Mouse (Mus musculus) monocyte, adult 5-6 weeks (primary cell): ENCODE measurements around the gene Cd93. TPM values are rescaled to one million over a fixed set of nuclear protein-coding genes. Genes with fewer than 3 reads are reported as not detected.

Experiments
- ATAC-seq: fragments of 153-309, 156-312 bp; replicated peaks from 2 replicates; pipeline ENCODE4 v1.8.0; 2017; ENCODE audit warnings: mild to moderate bottlenecking; ENCODE audit not compliant: low TSS enrichment, insufficient number of reproducible peaks, severe bottlenecking, poor library complexity, low FRiP score
- total RNA-seq: library from RNA; stranded (forward); fragments of 200-1000, 200-491, 200-594 nt; gene quantifications from 3 replicates; pipeline ENCODE4 v1.2.3, GENCODE M21; 2017

Cd93 gene
- total RNA-seq = 4.8 to 5.9 TPM (median 4.9 TPM) in 3 replicates

DNA sequence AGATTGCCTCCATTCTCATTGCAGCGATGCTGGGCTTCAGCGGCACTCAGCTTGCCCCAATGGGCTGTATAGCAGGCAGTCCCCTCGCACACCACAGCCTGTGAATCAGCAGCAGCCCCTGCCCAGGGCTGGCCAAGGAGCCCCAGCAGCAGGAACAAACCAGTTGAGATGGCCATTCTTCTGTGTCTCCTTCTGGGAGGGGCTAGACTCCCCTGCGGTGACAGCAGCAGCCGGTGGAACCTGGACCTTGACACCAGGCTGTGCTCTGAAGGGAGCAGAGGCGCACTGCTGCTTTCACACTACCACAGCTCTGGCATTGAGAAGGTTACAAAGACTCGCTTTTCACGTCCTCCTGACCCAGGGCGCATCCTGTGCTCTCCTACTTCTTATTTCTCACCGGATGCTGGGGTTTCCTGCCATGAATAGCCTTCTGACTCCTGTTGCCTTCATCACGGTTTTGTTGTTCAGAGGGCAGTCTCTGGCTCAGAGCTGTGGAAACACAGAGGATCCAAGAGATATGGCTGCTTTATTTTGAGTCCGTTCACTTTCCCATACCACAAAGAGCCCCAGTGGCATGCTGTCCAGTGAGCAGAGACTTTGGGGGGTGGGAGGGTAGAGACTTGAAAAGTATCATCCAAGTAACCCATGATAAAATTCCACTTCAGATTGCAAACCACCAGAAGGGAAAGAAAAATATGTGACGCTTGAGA, at the start of gene Cd93:
Cd93 (minus strand) TSS at position 315 of the 710 bp plus-strand sequence.
- ATAC-seq = peak; percentile 54

DNA sequence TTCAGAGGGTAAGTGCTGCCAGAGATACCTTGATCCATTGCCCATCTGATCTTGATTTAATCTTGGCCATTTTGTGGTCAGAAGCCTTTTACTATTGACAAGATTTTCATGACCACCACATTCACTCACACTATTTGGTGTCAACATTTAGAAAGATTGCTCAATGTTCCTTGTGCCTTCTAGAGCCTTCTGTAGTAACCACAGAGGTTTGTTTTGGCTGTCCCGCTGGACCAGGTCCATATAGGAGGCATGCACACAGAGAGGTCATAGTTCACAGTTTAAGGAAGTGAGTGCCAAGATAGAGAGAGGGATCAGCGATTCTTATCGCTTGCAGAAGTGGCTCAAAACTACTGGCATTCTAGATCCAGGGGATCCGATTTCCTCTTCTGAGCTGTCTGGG, 48.7 kb upstream of the Cd93 start:
- ATAC-seq = peak; percentile 74

DNA sequence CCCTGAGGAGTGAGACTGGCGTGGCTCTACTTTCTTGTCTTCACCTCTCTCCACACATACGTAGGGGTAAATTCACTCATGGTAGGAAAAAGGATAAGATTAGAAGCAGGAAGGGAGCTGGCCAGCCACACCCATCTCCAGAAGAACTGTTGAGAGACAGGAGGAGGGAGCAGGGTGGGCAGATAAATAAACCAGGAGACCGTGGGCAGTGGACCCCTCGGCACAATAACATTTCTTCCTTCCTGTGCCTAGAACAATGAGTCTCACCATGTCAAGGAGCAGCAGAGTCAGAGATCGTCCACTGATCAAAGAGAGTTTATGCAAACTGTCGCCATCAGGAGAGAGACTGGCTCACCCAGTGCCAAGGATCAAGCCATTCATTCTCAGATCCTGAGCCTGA, 46.8 kb upstream of the Cd93 start:
- ATAC-seq = no peak

- peak; percentile 51 for ATAC-seq
Observed at GRCm38 (mm10) chr2:148488885-148489284, 45.5 kb upstream of the Cd93 start.

GRCm38 (mm10) chr2:148485576-148485975, 42.2 kb upstream of the Cd93 start:
- no peak for ATAC-seq

DNA sequence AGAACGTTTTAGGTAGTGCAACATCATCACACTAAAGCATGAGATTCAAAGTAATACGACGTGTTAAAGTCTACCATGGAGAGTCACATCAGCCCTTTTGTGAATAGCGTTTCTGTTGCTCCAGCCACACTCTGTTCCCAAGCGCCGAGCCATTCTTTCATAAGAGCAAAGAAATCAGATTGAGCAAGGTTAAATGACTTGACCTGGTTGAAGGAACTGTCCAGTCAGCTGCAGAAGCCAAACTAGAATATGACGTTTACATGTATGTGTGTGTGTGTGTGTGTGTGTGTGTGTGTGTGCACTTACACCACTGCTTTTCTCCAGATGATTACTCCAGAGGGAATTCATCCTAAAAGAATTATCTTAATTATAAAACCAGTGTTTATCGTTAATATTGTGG, 37.0 kb upstream of the Cd93 start:
- no peak for ATAC-seq

DNA sequence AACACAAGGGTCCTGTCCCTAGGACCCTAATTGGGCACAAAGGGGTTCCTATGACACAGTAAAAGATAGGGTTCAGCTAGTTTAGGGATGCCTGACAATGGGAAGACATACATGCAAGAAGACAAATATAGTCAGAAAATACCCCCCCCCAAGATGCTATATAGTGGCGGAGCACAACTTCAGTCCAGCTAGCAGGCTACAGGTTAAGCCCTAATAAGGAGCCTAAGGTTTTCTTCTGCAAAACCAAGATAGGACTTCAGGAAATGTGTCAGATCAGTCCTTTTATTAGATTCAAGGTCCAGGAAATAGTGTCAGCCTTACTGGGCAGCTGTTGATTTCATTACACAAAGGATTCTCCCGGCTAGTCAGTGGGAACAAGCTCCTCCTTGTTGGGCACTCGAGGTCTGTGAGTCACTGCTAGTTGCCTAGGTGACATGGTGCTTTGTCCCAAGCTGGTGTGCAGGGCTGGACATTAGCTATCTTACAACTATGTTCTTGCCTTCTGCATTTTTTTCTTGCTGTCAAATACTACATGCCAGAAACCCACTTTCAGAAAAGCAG, 34.9 kb upstream of the Cd93 start:
- ATAC-seq = no peak

GRCm38 (mm10) chr2:148477346-148477745, 34.0 kb upstream of the Cd93 start:
- ATAC-seq = no peak

DNA sequence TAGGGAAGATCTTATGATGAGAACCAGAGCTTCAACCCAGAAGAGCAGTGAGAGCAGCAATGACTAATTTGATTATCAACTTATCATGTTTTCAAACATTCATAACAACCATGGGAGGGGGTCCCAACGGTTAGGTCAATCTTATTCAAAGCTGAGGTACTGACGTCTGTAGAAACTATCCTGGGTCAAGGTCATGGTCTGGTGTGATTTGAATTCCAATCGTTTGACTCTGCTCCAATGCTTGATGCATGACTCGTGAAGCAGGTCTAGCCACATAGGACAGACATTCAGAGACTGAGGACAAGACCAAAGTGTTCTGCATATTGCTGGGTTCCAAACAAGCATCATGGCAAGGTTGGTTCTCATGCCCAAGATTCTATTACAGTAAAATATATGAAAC, 33.2 kb upstream of the Cd93 start:
- ATAC-seq = no peak

DNA sequence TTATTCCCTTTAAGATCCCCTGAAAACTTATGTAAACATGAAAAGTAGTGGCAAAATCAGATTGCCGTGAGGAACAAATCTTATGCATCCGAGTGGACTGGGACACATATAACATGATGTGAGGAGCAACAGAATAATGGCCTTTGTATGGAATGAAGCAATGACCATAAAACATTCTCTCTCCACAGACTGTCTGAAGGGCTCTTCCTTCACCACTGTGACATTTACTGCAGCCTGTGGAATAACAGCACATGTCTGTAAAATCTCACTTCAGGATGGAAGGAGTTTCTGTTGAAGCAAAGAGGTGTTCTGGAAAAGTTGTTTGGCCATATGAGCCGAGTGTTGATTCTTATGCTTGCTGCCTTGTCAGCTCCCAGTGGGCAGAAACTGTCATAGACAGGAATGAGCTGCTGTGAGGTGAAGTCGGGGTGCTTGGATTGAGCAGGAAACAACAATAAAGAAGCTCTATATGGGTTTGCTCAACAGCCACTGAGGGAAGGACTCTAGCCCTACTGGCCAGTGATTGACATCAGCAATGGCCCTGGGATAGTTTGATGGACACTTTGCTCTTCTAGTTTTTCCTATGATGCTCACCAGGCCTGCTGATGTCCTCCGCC, 32.6 kb upstream of the Cd93 start:
- ATAC-seq = no peak

DNA sequence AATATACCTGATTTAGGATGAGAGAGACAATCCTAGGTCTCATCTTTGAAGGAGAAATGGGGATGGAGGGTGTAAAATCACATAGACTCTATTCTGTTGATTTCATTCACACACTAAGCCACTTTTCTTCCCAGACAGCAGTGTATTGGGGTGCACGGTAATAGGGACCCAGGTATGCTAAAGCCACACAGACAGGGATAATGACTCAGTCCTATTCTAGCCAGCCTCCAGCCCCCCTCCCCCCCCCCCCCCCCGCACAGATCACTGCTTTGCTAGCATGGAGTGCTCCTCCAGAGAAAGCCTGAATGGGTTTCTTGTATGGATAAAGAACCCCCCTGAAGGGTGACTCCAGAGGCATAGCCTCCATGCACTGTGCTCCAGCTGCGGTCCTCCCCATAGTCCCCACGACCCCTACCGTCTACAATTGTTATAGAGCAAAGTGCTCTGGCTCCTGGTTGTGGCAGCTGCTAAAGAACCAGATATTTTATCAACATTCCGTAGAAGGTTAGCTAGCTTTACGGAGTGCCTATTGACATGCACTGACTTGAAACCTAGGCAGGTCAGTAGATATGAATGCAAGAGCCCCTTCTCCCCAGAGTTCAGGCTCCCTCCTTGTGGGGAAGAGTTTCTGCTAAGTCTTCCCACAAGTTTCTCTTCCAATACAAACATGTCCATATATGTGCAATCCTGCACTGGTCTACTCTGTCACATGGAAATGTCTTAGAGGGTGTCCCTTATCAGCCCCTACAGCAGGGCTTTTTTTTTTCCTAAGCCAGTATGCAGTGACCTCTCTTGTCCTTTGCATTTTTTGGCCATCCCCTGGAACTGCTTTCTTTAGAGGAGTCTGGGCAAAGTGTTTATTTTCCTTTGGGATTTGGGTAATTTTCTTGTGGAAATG, 26.2 kb upstream of the Cd93 start:
- ATAC-seq = no peak

DNA sequence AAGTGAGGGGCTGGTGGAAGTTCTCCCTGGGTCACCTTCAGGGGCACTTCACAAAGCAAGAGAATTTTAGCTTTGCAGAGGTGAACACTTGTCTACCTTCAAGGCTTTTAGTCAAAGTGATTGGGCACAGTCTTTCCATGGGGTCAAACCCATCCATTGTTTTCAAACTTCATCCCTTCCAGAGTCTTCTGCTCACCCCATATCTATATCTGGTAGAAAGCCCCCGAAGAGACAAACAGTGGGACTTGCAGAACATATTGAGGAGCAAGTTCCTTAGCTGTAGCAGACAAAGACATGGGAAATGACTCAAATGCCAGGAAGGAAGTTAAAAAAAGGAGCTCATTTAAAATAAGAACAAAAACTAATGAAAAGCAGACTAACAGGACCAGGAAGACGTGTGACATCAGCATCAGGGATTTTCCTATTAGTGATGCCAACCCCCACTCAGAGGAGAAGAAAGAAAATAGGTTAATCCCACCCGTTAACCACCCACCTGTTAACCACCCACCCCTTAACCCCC, 24.6 kb upstream of the Cd93 start:
- no peak for ATAC-seq

- ATAC-seq = no peak
Observed at GRCm38 (mm10) chr2:148455341-148455740, 12.0 kb upstream of the Cd93 start.

DNA sequence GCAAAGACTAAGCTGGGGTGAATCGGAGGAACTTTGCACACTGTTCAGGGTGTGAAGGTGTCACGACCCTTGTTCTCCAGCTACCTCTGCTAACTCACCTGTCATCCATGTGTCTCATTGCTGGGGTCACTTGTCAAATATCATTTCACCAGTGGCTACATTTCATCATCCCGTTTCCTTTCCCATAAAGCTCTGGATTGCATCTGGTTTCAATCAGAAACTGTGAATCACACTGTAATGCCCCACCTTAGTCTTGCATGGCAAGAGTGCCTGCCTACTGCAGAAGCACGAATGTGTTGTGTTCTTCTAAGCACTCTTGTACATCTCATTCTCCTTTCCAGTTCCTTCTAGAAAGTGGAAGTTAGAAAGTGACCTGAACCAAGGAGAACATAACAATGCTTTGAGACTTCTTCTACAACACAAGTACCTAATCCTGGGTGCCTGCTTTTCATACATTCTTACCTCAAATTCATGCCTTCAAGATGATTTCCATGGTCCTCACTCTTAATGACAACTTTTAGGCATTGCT, 10.7 kb upstream of the Cd93 start:
- ATAC-seq = 0 out of 2 replicates have a peak, but pooled peaks have one; percentile 38

- no peak for ATAC-seq
Observed at GRCm38 (mm10) chr2:148453061-148453460, 9.7 kb upstream of the Cd93 start.

- ATAC-seq = no peak
Observed at GRCm38 (mm10) chr2:148451498-148451897, 8.1 kb upstream of the Cd93 start.

GRCm38 (mm10) chr2:148450616-148451015, 7.3 kb upstream of the Cd93 start:
- ATAC-seq = no peak

DNA sequence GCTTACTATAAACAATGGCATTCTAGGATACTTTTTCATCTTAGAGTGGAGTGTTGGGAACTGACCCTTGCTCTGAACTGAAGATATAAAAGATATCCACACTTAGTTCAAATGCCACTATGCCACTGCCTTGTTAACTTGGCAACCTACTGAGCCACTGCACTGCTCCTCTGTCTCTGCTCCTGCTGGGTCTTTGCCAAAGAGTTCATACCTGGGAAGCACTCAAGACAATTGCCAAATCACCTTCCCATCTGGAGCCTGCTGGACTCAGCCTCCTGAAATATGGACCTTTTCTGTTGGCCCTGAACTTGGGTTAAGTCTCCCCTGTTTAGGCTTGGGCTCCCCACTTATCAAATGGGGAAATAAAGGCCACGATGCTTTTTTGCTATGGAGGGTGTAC, 6.3 kb upstream of the Cd93 start:
- no peak for ATAC-seq

DNA sequence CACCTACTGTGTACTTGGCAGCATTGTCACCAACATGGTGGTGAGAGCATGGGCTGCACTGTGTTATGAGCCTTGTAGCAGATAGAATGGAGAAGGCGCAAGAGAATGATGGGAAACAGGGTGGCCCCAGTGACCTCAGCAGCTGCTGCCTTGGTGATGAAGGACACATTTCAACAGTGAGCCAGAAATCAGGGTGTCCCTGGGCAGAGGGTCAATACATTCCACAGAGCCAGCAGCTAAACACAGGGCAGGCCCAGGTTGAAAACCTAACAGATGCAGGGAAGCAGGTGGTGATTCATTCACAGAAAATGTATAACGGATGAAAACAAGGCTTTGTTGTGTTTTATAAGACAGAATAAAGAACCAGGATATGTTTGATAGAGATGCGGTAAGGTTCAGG, 3.1 kb upstream of the Cd93 start:
- ATAC-seq = no peak
